Mouse (Mus musculus) small intestine, adult 2 months (tissue): ENCODE measurements around the gene Incenp. TPM values are rescaled to one million over a fixed set of nuclear protein-coding genes. Genes with fewer than 3 reads are reported as not detected.
"Not testable (repeated sequence)": the region's sequence is repeated elsewhere in the genome, so short reads cannot be mapped to it uniquely, and the experiment has no call there.

ENCODE experiments used
- H3K27ac ChIP-seq: fragments of 200-500 bp; 2 replicates; pipeline ENCODE4 v1.5.1; 2012; ENCODE audit warnings: low read depth, low read length, control low read depth, inconsistent platforms; ENCODE audit not compliant: insufficient read depth
- H3K27me3 ChIP-seq: fragments of 200-500 bp; 2 replicates; pipeline ENCODE4 v1.6.1; 2012; ENCODE audit warnings: mild to moderate bottlenecking, moderate library complexity, low read length, inconsistent platforms; ENCODE audit not compliant: control insufficient read depth, insufficient read depth
- H3K36me3 ChIP-seq: fragments of 200-500 bp; 2 replicates; pipeline ENCODE4 v1.6.1; 2012; ENCODE audit warnings: mild to moderate bottlenecking, low read length, control low read depth, inconsistent platforms; ENCODE audit not compliant: control insufficient read depth, insufficient read depth
- H3K4me1 ChIP-seq: fragments of 200-500 bp; 2 replicates; pipeline ENCODE4 v1.6.1; 2012; ENCODE audit warnings: low read length, inconsistent platforms, mixed read lengths; ENCODE audit not compliant: control insufficient read depth, insufficient read depth, insufficient read length
- H3K4me3 ChIP-seq: fragments of 200-500 bp; 2 replicates; pipeline ENCODE4 v1.5.1; 2012; ENCODE audit warnings: low read depth, mild to moderate bottlenecking, control low read depth, inconsistent platforms, low read length, moderate library complexity
- CTCF ChIP-seq: fragments of 200-500 bp; IDR thresholded peaks from 2 replicates; pipeline ENCODE4 v1.5.1; 2012; ENCODE audit warnings: low read depth, mild to moderate bottlenecking, control low read depth, inconsistent platforms, low read length, moderate library complexity, mixed read lengths; ENCODE audit not compliant: insufficient replicate concordance, insufficient read length; ENCODE audit errors: extremely low read depth
- POLR2A ChIP-seq: fragments of 200-500 bp; IDR thresholded peaks from 2 replicates; pipeline ENCODE4 v1.6.1; 2012; ENCODE audit warnings: low read depth, mild to moderate bottlenecking, control low read depth, inconsistent platforms, low read length, moderate library complexity
- WGBS: fragments of 180-500 bp; shearing (Covaris S2); methylation state at CpG from one replicate; pipeline ENCODE4 v1.1.7; 2018; 5-methylcytosine and 5-hydroxymethylcytosine counted together
- polyA plus RNA-seq: library from polyadenylated mRNA; depleted of rRNA; stranded (reverse); fragments of >200 nt; gene quantifications from 2 replicates; pipeline ENCODE4 v1.2.3, GENCODE M21; 2012

The Incenp gene
- polyA plus RNA-seq, 1 experiment: 20.4 TPM

DNA sequence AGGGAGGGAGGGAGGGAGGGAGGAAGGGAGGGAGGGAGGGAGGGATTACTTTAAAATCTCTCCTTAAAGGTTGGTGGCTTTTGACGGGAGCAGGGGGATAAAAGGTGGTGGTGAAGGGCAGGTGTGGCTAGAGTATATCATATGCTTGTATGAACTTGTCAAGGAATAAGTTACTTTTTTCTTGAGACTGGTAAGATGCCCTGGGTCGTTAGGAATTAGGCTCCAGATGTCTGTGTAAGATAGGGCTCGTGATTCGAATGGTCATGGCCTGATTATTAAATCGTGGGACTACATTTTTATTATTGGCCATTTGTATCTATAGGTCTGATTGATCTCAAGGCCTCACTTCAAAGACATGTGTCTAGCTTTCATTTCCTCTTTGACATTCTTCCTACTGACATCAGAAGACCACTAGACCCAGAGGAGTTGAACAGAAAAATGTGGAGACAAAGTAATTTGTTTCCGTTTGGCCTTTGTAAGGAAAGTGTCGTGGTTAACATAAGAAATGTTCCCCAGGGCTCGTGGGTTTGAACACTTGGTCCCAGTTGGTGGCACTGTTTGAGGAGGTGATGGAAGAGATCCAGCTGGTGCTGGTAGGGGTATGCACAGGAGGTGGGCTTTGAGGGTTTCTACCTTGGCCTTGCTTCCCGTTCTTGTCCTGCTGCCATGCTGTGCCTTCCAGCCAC, 19.0 kb upstream of the Incenp start:
- 67% methylated on average over 9 of the region's 9 CpGs for WGBS
- no peaks in the 10 kb centered on the region for H3K27me3 ChIP-seq
- no peak overlapping the region for H3K27ac ChIP-seq
- no peaks in the 10 kb centered on the region for H3K36me3 ChIP-seq
- H3K4me1 ChIP-seq: peaks cover 5% of the 10 kb centered on the region; the same call in 1 of the 2 replicates
- TF ChIP-seq POLR2A (no peak), CTCF (no peak)
- no peak overlapping the region for H3K4me3 ChIP-seq

DNA sequence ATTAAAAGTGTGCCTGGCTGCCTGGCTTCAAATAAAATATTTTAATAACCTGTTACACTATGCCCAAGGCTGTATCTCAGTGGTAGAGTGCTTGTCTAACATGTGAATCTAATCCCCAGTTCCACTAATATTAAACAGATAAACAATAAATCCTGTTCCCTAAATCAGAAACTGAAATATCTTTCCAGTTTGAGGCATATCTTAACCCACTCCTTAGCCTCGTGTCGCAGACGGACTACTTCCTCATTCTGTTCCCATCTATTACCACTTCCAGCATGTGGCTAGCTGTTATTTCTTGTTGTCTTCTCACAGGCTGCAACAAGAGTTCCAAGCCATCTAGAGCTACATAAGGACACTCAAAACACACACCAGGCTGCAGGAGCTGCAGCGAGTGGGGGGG, 18.4 kb upstream of the Incenp start:
- H3K4me1 ChIP-seq: peaks cover 5% of the 10 kb centered on the region; the same call in 1 of the 2 replicates
- no peak overlapping the region for H3K4me3 ChIP-seq
- no peaks in the 10 kb centered on the region for H3K36me3 ChIP-seq
- no peak overlapping the region for H3K27ac ChIP-seq
- TF ChIP-seq CTCF: no peak
- no peak for TF ChIP-seq POLR2A
- WGBS: 23% methylated on average over 3 of the region's 4 CpGs
- H3K27me3 ChIP-seq: no peaks in the 10 kb centered on the region

DNA sequence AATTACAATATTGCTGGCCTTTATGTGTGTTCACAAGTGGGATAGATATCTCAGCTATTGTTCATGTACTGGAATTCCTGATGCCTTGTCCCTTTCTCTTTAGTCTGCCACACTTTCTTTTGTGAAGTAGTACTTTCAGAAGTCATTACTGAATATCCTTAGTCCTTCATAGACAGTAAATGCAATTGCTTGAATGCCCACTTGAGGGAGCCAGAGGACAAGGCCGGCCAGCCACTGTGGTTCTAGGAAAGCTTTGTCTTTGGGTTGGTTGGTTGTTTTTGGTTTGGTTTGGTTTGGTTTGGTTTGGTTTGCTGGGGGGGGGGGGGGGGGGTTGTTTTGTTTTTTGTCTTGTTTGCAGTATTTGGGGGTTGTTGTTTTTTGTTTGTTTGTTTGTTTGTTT, 16.6 kb upstream of the Incenp start:
- 0% methylated on average over 1 of the region's 1 CpGs for WGBS
- H3K27me3 ChIP-seq: no peaks in the 10 kb centered on the region
- peaks cover 7% of the 10 kb centered on the region; the same call in 1 of the 2 replicates for H3K4me1 ChIP-seq
- H3K36me3 ChIP-seq: no peaks in the 10 kb centered on the region
- no peak overlapping the region for H3K27ac ChIP-seq
- H3K4me3 ChIP-seq: no peak overlapping the region
- TF ChIP-seq CTCF (peak; percentile 91; the same call in 1 of the 2 replicates), POLR2A (no peak)

DNA sequence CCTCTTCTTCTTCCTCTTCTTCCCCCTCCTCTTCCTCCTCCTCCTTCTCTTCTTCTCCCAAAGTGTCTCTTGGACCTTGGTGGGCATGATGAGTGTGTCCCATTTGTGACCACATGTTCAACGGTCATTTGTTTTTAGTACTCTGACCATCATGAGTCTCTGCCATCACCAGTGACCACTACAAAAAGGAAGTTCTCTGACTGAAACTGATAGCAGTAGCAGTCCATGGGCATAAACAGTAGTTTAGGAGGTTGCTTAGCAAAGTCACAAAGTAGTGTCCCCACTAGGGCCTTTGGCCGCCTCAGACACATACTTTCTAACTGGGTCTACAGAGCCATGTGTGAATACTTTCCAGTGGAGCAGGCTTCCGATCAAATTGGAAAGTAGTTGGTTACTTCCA, 15.0 kb upstream of the Incenp start:
- peaks cover 7% of the 10 kb centered on the region; the same call in 1 of the 2 replicates for H3K4me1 ChIP-seq
- H3K36me3 ChIP-seq: no peaks in the 10 kb centered on the region
- 79% methylated on average over 3 of the region's 3 CpGs for WGBS
- H3K4me3 ChIP-seq: no peak overlapping the region
- H3K27ac ChIP-seq: no peak overlapping the region
- TF ChIP-seq CTCF (no peak), POLR2A (no peak)
- H3K27me3 ChIP-seq: no peaks in the 10 kb centered on the region

GRCm38 (mm10) chr19:9913784-9914183, 14.4 kb upstream of the Incenp start:
- WGBS: 89% methylated on average over 5 of the region's 5 CpGs
- H3K4me3 ChIP-seq: no peak overlapping the region
- H3K4me1 ChIP-seq: peaks cover 7% of the 10 kb centered on the region; the same call in 1 of the 2 replicates
- TF ChIP-seq POLR2A (no peak), CTCF (no peak)
- H3K36me3 ChIP-seq: no peaks in the 10 kb centered on the region
- H3K27ac ChIP-seq: 0 out of 2 replicates have a peak overlapping the region, but pooled peaks have one; percentile 6
- H3K27me3 ChIP-seq: no peaks in the 10 kb centered on the region

GRCm38 (mm10) chr19:9911314-9911754, 12.0 kb upstream of the Incenp start:
- 0 out of 2 replicates have a peak overlapping the region, but pooled peaks have one; percentile 17 for H3K4me3 ChIP-seq
- no peak for TF ChIP-seq POLR2A
- peak; percentile 64; the same call in 1 of the 2 replicates for TF ChIP-seq CTCF
- peaks cover 2% of the 10 kb centered on the region; the same call in 1 of the 2 replicates for H3K4me1 ChIP-seq
- H3K27me3 ChIP-seq: no peaks in the 10 kb centered on the region
- no peaks in the 10 kb centered on the region for H3K36me3 ChIP-seq
- 6% methylated on average over 6 of the region's 6 CpGs for WGBS
- 0 out of 2 replicates have a peak overlapping the region, but pooled peaks have one; percentile 3 for H3K27ac ChIP-seq

DNA sequence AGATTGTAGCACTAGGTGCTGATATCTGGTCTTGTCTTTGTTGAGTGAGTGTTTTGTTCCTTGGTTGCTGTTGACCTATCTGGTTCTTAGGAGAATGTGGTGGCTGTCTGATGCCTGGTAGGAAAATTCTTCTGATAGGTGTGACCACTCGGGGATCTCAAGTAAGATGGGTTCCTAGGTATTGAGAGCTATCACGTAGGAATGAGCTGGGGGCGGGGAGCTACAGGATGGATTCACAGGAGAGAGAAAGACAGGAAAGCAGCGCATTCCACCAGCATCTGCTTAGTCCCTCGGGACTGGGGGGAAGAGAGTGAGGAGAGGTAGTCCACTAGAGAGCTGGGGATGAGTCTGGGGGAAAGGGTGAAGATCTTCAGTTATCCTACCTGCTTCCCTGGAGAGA, 10.0 kb upstream of the Incenp start:
- H3K27ac ChIP-seq: no peak overlapping the region
- no peaks in the 10 kb centered on the region for H3K27me3 ChIP-seq
- 91% methylated on average over 5 of the region's 5 CpGs for WGBS
- no peaks in the 10 kb centered on the region for H3K36me3 ChIP-seq
- peaks cover 2% of the 10 kb centered on the region; the same call in 1 of the 2 replicates for H3K4me1 ChIP-seq
- H3K4me3 ChIP-seq: no peak overlapping the region
- TF ChIP-seq CTCF: no peak
- TF ChIP-seq POLR2A: no peak

DNA sequence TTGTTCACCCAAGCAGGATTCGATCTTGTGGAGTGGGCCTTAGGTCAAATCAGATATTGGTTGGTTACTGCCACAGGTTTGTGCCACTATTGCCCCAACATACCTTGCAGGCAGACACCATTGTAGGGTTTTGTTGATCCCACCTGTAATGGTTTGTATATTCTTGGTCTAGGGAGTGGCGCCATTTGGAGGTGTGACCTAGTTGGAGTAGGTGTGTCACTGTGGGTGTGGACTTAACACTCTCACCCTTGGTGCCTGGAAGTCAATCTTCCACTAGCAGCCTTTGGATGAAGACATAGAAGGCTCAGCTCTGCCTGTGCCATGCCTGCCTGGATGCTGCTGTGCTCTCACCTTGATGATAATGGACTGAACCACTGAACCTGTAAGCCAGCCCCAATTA, 1.3 kb upstream of the Incenp start:
- H3K4me3 ChIP-seq, H3K36me3 ChIP-seq, H3K27ac ChIP-seq, H3K27me3 ChIP-seq: not testable (repeated sequence)
- WGBS: 86% methylated on average over 2 of the region's 2 CpGs
- peaks cover 11% of the 10 kb centered on the region; the same call in 1 of the 2 replicates for H3K4me1 ChIP-seq
